Mouse (Mus musculus): ENCODE measurements around the gene Ccl11. TPM values are rescaled to one million over a fixed set of nuclear protein-coding genes. Genes with fewer than 3 reads are reported as not detected.

Ccl11 gene
- polyA plus RNA-seq, 2 experiments: 4.9 to 5.8 TPM

- 34% methylated on average over 5 of the region's 5 CpGs for WGBS
- Histone ChIP-seq H3K27ac (replicated peaks; ENCODE audit: low read depth, low read length) (0 out of 2 replicates have a peak within 1 kb of the TSS, but pooled peaks have one; percentile 26), H3K9me3 (ENCODE audit: control insufficient read depth, low read length) (no peaks in the 10 kb centered on the region), H3K27me3 (ENCODE audit: control insufficient read depth, insufficient read depth, low read length) (no peaks in the 10 kb centered on the region), H3K9ac (ENCODE audit: low read depth, low read length, severe bottlenecking) (no peak within 1 kb of the TSS), H3K4me3 (replicated peaks; ENCODE audit: low read length) (no peak within 1 kb of the TSS), H3K4me1 (ENCODE audit: control insufficient read depth, insufficient read depth, low read length) (peaks cover 28% of the 10 kb centered on the region), H3K4me2 (replicated peaks; ENCODE audit: low read depth, low read length, severe bottlenecking) (peak within 1 kb of the TSS; percentile 4; the same call in 1 of the 2 replicates), H3K36me3 (ENCODE audit: control insufficient read depth, insufficient read depth, low read length) (no peaks in the 10 kb centered on the region)
- ATAC-seq (ENCODE audit: low FRiP score, low read depth): peak; percentile 38; the same call in 1 of the 2 replicates
- DNase-seq (ENCODE audit: low spot score): peak; percentile 54
- TF ChIP-seq POLR2A (IDR thresholded peaks at IDR 0.05; ENCODE audit: borderline replicate concordance, extremely low read depth, insufficient read depth, insufficient read length): no peak
These were observed 22.3 kb upstream of the Ccl11 start, which contains the start of gene Ccl2 for GRCm38 (mm10) chr11:82035356-82035755. TSS of gene Ccl2 (plus strand) at chr11:82035571.

GRCm38 (mm10) chr11:82035857-82036256 is 21.8 kb upstream of the Ccl11 start:
- ATAC-seq (ENCODE audit: low FRiP score, low read depth) (no peak), DNase-seq (ENCODE audit: low spot score) (no peak)
- peaks cover 28% of the 10 kb centered on the region for H3K4me1 ChIP-seq (ENCODE audit: control insufficient read depth, insufficient read depth, low read length)
- TF ChIP-seq POLR2A (IDR thresholded peaks at IDR 0.05; ENCODE audit: borderline replicate concordance, extremely low read depth, insufficient read depth, insufficient read length): no peak
- no peak overlapping the region for H3K4me3 ChIP-seq (replicated peaks; ENCODE audit: low read length)
- WGBS: 87% methylated on average over 2 of the region's 2 CpGs
- no peaks in the 10 kb centered on the region for H3K27me3 ChIP-seq (ENCODE audit: control insufficient read depth, insufficient read depth, low read length)
- H3K27ac ChIP-seq (replicated peaks; ENCODE audit: low read depth, low read length): no peak overlapping the region
- H3K36me3 ChIP-seq (ENCODE audit: control insufficient read depth, insufficient read depth, low read length): no peaks in the 10 kb centered on the region
- H3K4me2 ChIP-seq (replicated peaks; ENCODE audit: low read depth, low read length, severe bottlenecking): 0 out of 2 replicates have a peak overlapping the region, but pooled peaks have one; percentile 4
- no peaks in the 10 kb centered on the region for H3K9me3 ChIP-seq (ENCODE audit: control insufficient read depth, low read length)
- H3K9ac ChIP-seq (ENCODE audit: low read depth, low read length, severe bottlenecking): no peak overlapping the region

DNA sequence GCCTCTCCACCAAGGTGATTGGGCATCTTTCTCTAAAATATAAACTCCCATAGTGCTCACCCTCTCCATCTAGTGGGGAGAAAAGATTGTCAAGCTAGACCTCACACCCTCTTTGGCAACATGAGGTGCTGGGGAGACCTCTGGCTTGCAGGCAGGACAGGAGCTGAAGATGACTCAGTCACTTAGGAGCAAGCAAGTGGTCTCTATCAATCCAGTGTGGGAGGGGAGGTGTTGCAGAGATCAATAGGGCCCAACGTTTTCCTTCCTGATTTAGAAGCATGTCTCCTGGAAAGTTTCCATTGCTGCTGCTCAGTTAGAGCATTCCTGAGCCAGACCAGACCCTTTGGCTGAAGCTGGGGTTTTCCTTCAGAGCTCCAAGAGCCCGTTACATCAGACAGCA is 19.1 kb upstream of the Ccl11 start, which contains the start of gene Gm17268:
TSS of gene Gm17268 (minus strand) at position 28 of the 400 bp plus-strand sequence.
- H3K4me1 ChIP-seq (ENCODE audit: control insufficient read depth, insufficient read depth, low read length): peaks cover 11% of the 10 kb centered on the region
- WGBS: 20% methylated on average over 2 of the region's 2 CpGs
- no peaks in the 10 kb centered on the region for H3K9me3 ChIP-seq (ENCODE audit: control insufficient read depth, low read length)
- no peak for TF ChIP-seq POLR2A (IDR thresholded peaks at IDR 0.05; ENCODE audit: borderline replicate concordance, extremely low read depth, insufficient read depth, insufficient read length)
- H3K27ac ChIP-seq (replicated peaks; ENCODE audit: low read depth, low read length): no peak within 1 kb of the TSS
- H3K36me3 ChIP-seq (ENCODE audit: control insufficient read depth, insufficient read depth, low read length): no peaks in the 10 kb centered on the region
- no peak within 1 kb of the TSS for H3K4me2 ChIP-seq (replicated peaks; ENCODE audit: low read depth, low read length, severe bottlenecking)
- DNase-seq (ENCODE audit: low spot score) (peak; percentile 74), ATAC-seq (ENCODE audit: low FRiP score, low read depth) (no peak)
- H3K9ac ChIP-seq (ENCODE audit: low read depth, low read length, severe bottlenecking): no peak within 1 kb of the TSS
- H3K27me3 ChIP-seq (ENCODE audit: control insufficient read depth, insufficient read depth, low read length): no peaks in the 10 kb centered on the region
- H3K4me3 ChIP-seq (replicated peaks; ENCODE audit: low read length): no peak within 1 kb of the TSS

GRCm38 (mm10) chr11:82039132-82039660 is 18.4 kb upstream of the Ccl11 start:
- no peak for DNase-seq (ENCODE audit: low spot score)
- Histone ChIP-seq H3K9ac (ENCODE audit: low read depth, low read length, severe bottlenecking) (no peak overlapping the region), H3K27ac (replicated peaks; ENCODE audit: low read depth, low read length) (no peak overlapping the region), H3K36me3 (ENCODE audit: control insufficient read depth, insufficient read depth, low read length) (no peaks in the 10 kb centered on the region), H3K9me3 (ENCODE audit: control insufficient read depth, low read length) (no peaks in the 10 kb centered on the region), H3K4me2 (replicated peaks; ENCODE audit: low read depth, low read length, severe bottlenecking) (no peak overlapping the region), H3K4me1 (ENCODE audit: control insufficient read depth, insufficient read depth, low read length) (peaks cover 8% of the 10 kb centered on the region), H3K27me3 (ENCODE audit: control insufficient read depth, insufficient read depth, low read length) (no peaks in the 10 kb centered on the region), H3K4me3 (replicated peaks; ENCODE audit: low read length) (no peak overlapping the region)
- no peak for ATAC-seq (ENCODE audit: low FRiP score, low read depth)
- TF ChIP-seq POLR2A (IDR thresholded peaks at IDR 0.05; ENCODE audit: borderline replicate concordance, extremely low read depth, insufficient read depth, insufficient read length): no peak
- WGBS: 54% methylated on average over 3 of the region's 3 CpGs

DNA sequence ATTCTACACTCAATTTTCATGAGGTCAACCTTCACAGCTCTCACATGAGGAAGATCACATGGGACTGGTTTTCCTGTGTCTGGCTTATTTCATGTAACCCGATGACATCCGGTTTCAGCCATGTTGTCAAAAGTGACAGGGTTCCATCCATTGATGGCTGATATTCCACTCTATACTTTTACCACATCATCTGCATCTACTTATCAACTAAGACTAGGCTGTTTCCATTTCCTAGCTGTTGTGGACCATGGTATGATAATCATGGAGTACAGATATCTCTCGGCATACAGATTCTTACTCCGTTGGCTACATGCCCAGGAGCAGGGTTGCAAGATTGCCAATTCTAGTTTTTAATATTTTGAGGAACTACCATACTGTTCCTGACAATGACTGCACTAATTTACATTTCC is 15.9 kb upstream of the Ccl11 start:
- no peak for TF ChIP-seq POLR2A (IDR thresholded peaks at IDR 0.05; ENCODE audit: borderline replicate concordance, extremely low read depth, insufficient read depth, insufficient read length)
- Histone ChIP-seq H3K36me3 (ENCODE audit: control insufficient read depth, insufficient read depth, low read length) (no peaks in the 10 kb centered on the region), H3K27ac (replicated peaks; ENCODE audit: low read depth, low read length) (no peak overlapping the region), H3K4me3 (replicated peaks; ENCODE audit: low read length) (no peak overlapping the region), H3K9me3 (ENCODE audit: control insufficient read depth, low read length) (no peaks in the 10 kb centered on the region), H3K4me1 (ENCODE audit: control insufficient read depth, insufficient read depth, low read length) (peaks cover 3% of the 10 kb centered on the region; the same call in 1 of the 2 replicates), H3K4me2 (replicated peaks; ENCODE audit: low read depth, low read length, severe bottlenecking) (no peak overlapping the region), H3K27me3 (ENCODE audit: control insufficient read depth, insufficient read depth, low read length) (no peaks in the 10 kb centered on the region), H3K9ac (ENCODE audit: low read depth, low read length, severe bottlenecking) (no peak overlapping the region)
- ATAC-seq (ENCODE audit: low FRiP score, low read depth) (no peak), DNase-seq (ENCODE audit: low spot score) (no peak)
- 83% methylated on average over 4 of the region's 4 CpGs for WGBS

All from limb, embryonic 14.5 days (tissue).